In the genomic region with DNA sequence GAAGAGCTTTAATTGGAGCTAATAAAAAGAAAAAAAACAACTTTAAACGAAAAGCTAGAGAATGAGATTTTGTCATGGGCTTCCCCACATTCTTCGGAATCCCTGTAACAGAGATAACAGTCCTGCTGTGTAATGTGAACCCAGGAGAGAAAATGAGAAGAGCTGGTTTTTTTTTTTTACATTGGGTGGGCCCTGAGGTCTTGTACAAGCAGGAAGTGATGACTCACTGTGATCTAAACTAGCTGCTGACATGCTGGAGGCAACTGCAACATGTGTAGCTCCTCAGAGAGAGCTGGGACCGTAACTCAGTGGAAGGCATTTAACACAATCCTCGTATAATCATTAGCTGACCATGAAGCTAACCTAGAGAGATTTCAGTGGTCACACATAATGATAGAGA, we compare ENCODE assay signal across 10 mouse cellular contexts.
DNase-seq lines count a peak whose midpoint lies in the region; ATAC-seq and TF ChIP-seq lines count a peak whose summit lies in the region.
"Had no signal": no experiment of that assay in that cellular context is flagged by ENCODE, and none has a peak within 500 bp of the region (broad histone marks: within the 10 kb centered on the region; RNA-seq: fewer than 3 reads in every experiment).

No protein-coding gene starts in this region.

- H3K27me3 ChIP-seq in lung, embryonic 14.5 days (ENCODE audit: insufficient read depth, low read length): no peaks in the 10 kb centered on the region
- H3K27me3 ChIP-seq in megakaryocyte, embryonic 14.5 days (replicated peaks): peaks cover 2% of the 10 kb centered on the region
- no peaks in the 10 kb centered on the region; the same call in 1 of the 2 replicates for H3K27me3 ChIP-seq in cerebellum, adult 2 months (ENCODE audit: control insufficient read depth, insufficient read depth, low read length)
- H3K27me3 ChIP-seq: limb, embryonic 13.5 days had no signal

- no peaks in the 10 kb centered on the region for H3K9me3 ChIP-seq in lung, embryonic 14.5 days (ENCODE audit: low read depth, low read length)
- H3K9me3 ChIP-seq in megakaryocyte, embryonic 14.5 days: no peaks in the 10 kb centered on the region
- H3K9me3 ChIP-seq: limb, embryonic 13.5 days had no signal

- peak; percentile 43 for DNase-seq in lung, embryonic 14.5 days
- no peak for DNase-seq in lung, postnatal 4 days
- peak; percentile 62 for DNase-seq in NIH3T3 (ENCODE audit: low read depth)
- DNase-seq in cerebellum, adult 2 months: no peak
- DNase-seq in cerebellum, adult 18-20 months: no peak
- DNase-seq: cerebellum, postnatal 10 days had no signal

- no peak for ATAC-seq in lung, embryonic 14.5 days (ENCODE audit: insufficient read depth)
- peak; percentile 82 for ATAC-seq in CD4-positive, CD25-positive, alpha-beta regulatory T cell, adult 4 months

- H3K4me1 ChIP-seq in lung, embryonic 14.5 days (ENCODE audit: insufficient read depth): 0 out of 2 replicates have a peak, but pooled peaks cover 5% of the 10 kb centered on the region
- H3K4me1 ChIP-seq in megakaryocyte, embryonic 14.5 days: peaks cover 15% of the 10 kb centered on the region
- H3K4me1 ChIP-seq in cerebellum, adult 2 months (ENCODE audit: control insufficient read depth, insufficient read depth, low read length): no peaks in the 10 kb centered on the region
- H3K4me1 ChIP-seq: limb, embryonic 13.5 days had no signal

- no peak overlapping the region for H3K27ac ChIP-seq in lung, embryonic 14.5 days (ENCODE audit: low read depth)
- H3K27ac ChIP-seq in cerebellum, adult 2 months (ENCODE audit: insufficient read depth, low read length): no peak overlapping the region
- H3K27ac ChIP-seq: limb, embryonic 13.5 days; macrophage had no signal

- no peak overlapping the region for H3K4me2 ChIP-seq in lung, embryonic 14.5 days
- H3K4me2 ChIP-seq: limb, embryonic 13.5 days had no signal

- 25% methylated on average over 4 of the region's 4 CpGs for WGBS in lung, embryonic 14.5 days
- 94% methylated on average over 4 of the region's 4 CpGs for whole genome bisulfite sequencing in cerebellum, adult 2 months

- TF ChIP-seq POLR2A in cerebellum, adult 2 months (IDR thresholded peaks at IDR 0.05; ENCODE audit: borderline replicate concordance, insufficient read depth, low read length): no peak

- no peak overlapping the region for H3K9ac ChIP-seq in lung, embryonic 14.5 days
- H3K9ac ChIP-seq: limb, embryonic 13.5 days had no signal

- no peak overlapping the region for H3K4me3 ChIP-seq in lung, embryonic 14.5 days (ENCODE audit: low read depth, low read length)
- H3K4me3 ChIP-seq in megakaryocyte, embryonic 14.5 days (replicated peaks): peak overlapping the region; percentile 72
- H3K4me3 ChIP-seq in cerebellum, adult 2 months (replicated peaks; ENCODE audit: insufficient read depth, low read depth, low read length): no peak overlapping the region
- H3K4me3 ChIP-seq: limb, embryonic 13.5 days had no signal

- no peak for TF ChIP-seq CTCF in lung, embryonic 14.5 days (IDR thresholded peaks at IDR 0.05; ENCODE audit: low read depth)
- TF ChIP-seq CTCF in cerebellum, adult 2 months (IDR thresholded peaks at IDR 0.05; ENCODE audit: borderline replicate concordance, insufficient read depth, low read depth, low read length): no peak

- no peaks in the 10 kb centered on the region for H3K36me3 ChIP-seq in lung, embryonic 14.5 days (ENCODE audit: insufficient read depth)
- no peaks in the 10 kb centered on the region for H3K36me3 ChIP-seq in megakaryocyte, embryonic 14.5 days (replicated peaks; ENCODE audit: low read length)
- H3K36me3 ChIP-seq: limb, embryonic 13.5 days had no signal

Comparison
In these comparisons a context has a peak if more than half of its experiments do, and no peak if none do; other contexts are left out.
1. DNase-seq: peak in lung, embryonic 14.5 days (single experiment) and NIH3T3 (single experiment); none in lung, postnatal 4 days (0 of 2), cerebellum, adult 2 months (0 of 2) and cerebellum, adult 18-20 months (0 of 2).